Mouse (Mus musculus): ENCODE results near the gene Hoxa11. TPM values are rescaled to one million over a fixed set of nuclear protein-coding genes. Genes with fewer than 3 reads are reported as not detected.

The Hoxa11 gene
- polyA plus RNA-seq, 2 experiments = not detected

- Histone ChIP-seq H3K27ac (no peak overlapping the region), H3K4me3 (ENCODE audit: insufficient read depth in 1 of 2, low read depth in 2 of 2, low read length in 2 of 2) (no peak overlapping the region), H3K36me3 (replicated peaks; ENCODE audit: control insufficient read depth, insufficient read depth, low read depth) (no peaks in the 10 kb centered on the region), H3K9ac (replicated peaks) (no peak overlapping the region), H3K9me3 (ENCODE audit: control insufficient read depth, low read length) (no peaks in the 10 kb centered on the region), H3K4me1 (replicated peaks; ENCODE audit: control insufficient read depth in 2 of 2, insufficient read depth in 2 of 2, low read length in 1 of 2) (no peaks in the 10 kb centered on the region), H3K27me3 (ENCODE audit: control insufficient read depth, insufficient read depth, low read length) (peaks cover 98% of the 10 kb centered on the region), H3K4me2 (ENCODE audit: low read depth) (no peak overlapping the region)
- 1% methylated on average over 23 of the region's 23 CpGs for WGBS (ENCODE audit: insufficient replicate concordance)
- DNase-seq (ENCODE audit: low read depth in 3 of 3, low spot score in 3 of 3) (no peak), ATAC-seq (ENCODE audit: insufficient read depth) (no peak)
- no peak for TF ChIP-seq EP300 (IDR thresholded peaks at IDR 0.05; ENCODE audit: low read depth)
- no peak for TF ChIP-seq CTCF (IDR thresholded peaks at IDR 0.05; ENCODE audit: low read depth)
These were observed 2.4 kb upstream of the Hoxa11 start for GRCm38 (mm10) chr6:52247766-52248637.

GRCm38 (mm10) chr6:52246916-52247315, 1.3 kb upstream of the Hoxa11 start:
- Histone ChIP-seq H3K4me3 (ENCODE audit: insufficient read depth in 1 of 2, low read depth in 2 of 2, low read length in 2 of 2) (no peak overlapping the region), H3K27me3 (ENCODE audit: control insufficient read depth, insufficient read depth, low read length) (peaks cover 98% of the 10 kb centered on the region), H3K4me1 (replicated peaks; ENCODE audit: control insufficient read depth in 2 of 2, insufficient read depth in 2 of 2, low read length in 1 of 2) (no peaks in the 10 kb centered on the region), H3K9ac (replicated peaks) (no peak overlapping the region), H3K9me3 (ENCODE audit: control insufficient read depth, low read length) (no peaks in the 10 kb centered on the region), H3K4me2 (ENCODE audit: low read depth) (no peak overlapping the region), H3K27ac (no peak overlapping the region), H3K36me3 (replicated peaks; ENCODE audit: control insufficient read depth, insufficient read depth, low read depth) (no peaks in the 10 kb centered on the region)
- DNase-seq (ENCODE audit: low read depth in 3 of 3, low spot score in 3 of 3) (no peak), ATAC-seq (ENCODE audit: insufficient read depth) (no peak)
- 1% methylated on average over 3 of the region's 3 CpGs for WGBS (ENCODE audit: insufficient replicate concordance)
- no peak for TF ChIP-seq CTCF (IDR thresholded peaks at IDR 0.05; ENCODE audit: low read depth)
- TF ChIP-seq EP300 (IDR thresholded peaks at IDR 0.05; ENCODE audit: low read depth) = no peak

GRCm38 (mm10) chr6:52246403-52246803, 793 bp upstream of the Hoxa11 start:
- H3K9ac ChIP-seq (replicated peaks) = no peak overlapping the region

GRCm38 (mm10) chr6:52245040-52245756, 412 bp downstream of the Hoxa11 start:
- Histone ChIP-seq H3K9ac (replicated peaks) (no peak overlapping the region), H3K27me3 (ENCODE audit: control insufficient read depth, insufficient read depth, low read length) (peaks cover 100% of the 10 kb centered on the region), H3K4me1 (replicated peaks; ENCODE audit: control insufficient read depth in 2 of 2, insufficient read depth in 2 of 2, low read length in 1 of 2) (no peaks in the 10 kb centered on the region), H3K9me3 (ENCODE audit: control insufficient read depth, low read length) (no peaks in the 10 kb centered on the region), H3K4me2 (ENCODE audit: low read depth) (no peak overlapping the region), H3K36me3 (replicated peaks; ENCODE audit: control insufficient read depth, insufficient read depth, low read depth) (no peaks in the 10 kb centered on the region), H3K4me3 (ENCODE audit: insufficient read depth in 1 of 2, low read depth in 2 of 2, low read length in 2 of 2) (no peak overlapping the region), H3K27ac (no peak overlapping the region)
- 1% methylated on average over 71 of the region's 71 CpGs for WGBS (ENCODE audit: insufficient replicate concordance)
- ATAC-seq (ENCODE audit: insufficient read depth) = no peak
- DNase-seq (ENCODE audit: low read depth in 3 of 3, low spot score in 3 of 3) = no peak
- TF ChIP-seq EP300 (IDR thresholded peaks at IDR 0.05; ENCODE audit: low read depth) = no peak
- no peak for TF ChIP-seq CTCF (IDR thresholded peaks at IDR 0.05; ENCODE audit: low read depth)

More at GRCm38 (mm10) chr6:52246403-52246803, 793 bp upstream of the Hoxa11 start:
- H3K27ac ChIP-seq = no peak overlapping the region
- H3K4me1 ChIP-seq (replicated peaks; ENCODE audit: control insufficient read depth in 2 of 2, insufficient read depth in 2 of 2, low read length in 1 of 2) = no peaks in the 10 kb centered on the region
- ATAC-seq (ENCODE audit: insufficient read depth) = no peak
- peaks cover 98% of the 10 kb centered on the region for H3K27me3 ChIP-seq (ENCODE audit: control insufficient read depth, insufficient read depth, low read length)
- DNase-seq (ENCODE audit: low read depth in 3 of 3, low spot score in 3 of 3) = no peak
- no peak overlapping the region for H3K4me3 ChIP-seq (ENCODE audit: insufficient read depth in 1 of 2, low read depth in 2 of 2, low read length in 2 of 2)
- TF ChIP-seq EP300 (IDR thresholded peaks at IDR 0.05; ENCODE audit: low read depth) (no peak), CTCF (IDR thresholded peaks at IDR 0.05; ENCODE audit: low read depth) (no peak)
- no peak overlapping the region for H3K4me2 ChIP-seq (ENCODE audit: low read depth)
- no peaks in the 10 kb centered on the region for H3K36me3 ChIP-seq (replicated peaks; ENCODE audit: control insufficient read depth, insufficient read depth, low read depth)
- no peaks in the 10 kb centered on the region for H3K9me3 ChIP-seq (ENCODE audit: control insufficient read depth, low read length)
- WGBS (ENCODE audit: insufficient replicate concordance) = under 1% methylated on average over 26 of the region's 26 CpGs

GRCm38 (mm10) chr6:52244471-52245039, 1.1 kb downstream of the Hoxa11 start:
- ATAC-seq (ENCODE audit: insufficient read depth) (no peak), DNase-seq (ENCODE audit: low read depth in 3 of 3, low spot score in 3 of 3) (no peak)
- Histone ChIP-seq H3K9ac (replicated peaks) (no peak overlapping the region), H3K36me3 (replicated peaks; ENCODE audit: control insufficient read depth, insufficient read depth, low read depth) (no peaks in the 10 kb centered on the region), H3K9me3 (ENCODE audit: control insufficient read depth, low read length) (no peaks in the 10 kb centered on the region), H3K4me2 (ENCODE audit: low read depth) (no peak overlapping the region), H3K4me1 (replicated peaks; ENCODE audit: control insufficient read depth in 2 of 2, insufficient read depth in 2 of 2, low read length in 1 of 2) (no peaks in the 10 kb centered on the region), H3K27ac (no peak overlapping the region), H3K4me3 (ENCODE audit: insufficient read depth in 1 of 2, low read depth in 2 of 2, low read length in 2 of 2) (no peak overlapping the region), H3K27me3 (ENCODE audit: control insufficient read depth, insufficient read depth, low read length) (peaks cover 100% of the 10 kb centered on the region)
- 1% methylated on average over 23 of the region's 23 CpGs for WGBS (ENCODE audit: insufficient replicate concordance)
- TF ChIP-seq CTCF (IDR thresholded peaks at IDR 0.05; ENCODE audit: low read depth) (no peak), EP300 (IDR thresholded peaks at IDR 0.05; ENCODE audit: low read depth) (no peak)

All from liver, embryonic 14.5 days (tissue).